In genomic region chr13:103102598-103102997, GRCm38 (mm10) we compare ENCODE assay signal across 9 mouse cellular contexts.
DNase-seq lines count a peak whose midpoint lies in the region; ATAC-seq and TF ChIP-seq lines count a peak whose summit lies in the region.
"Had no signal": no experiment of that assay in that cellular context is flagged by ENCODE, and none has a peak within 500 bp of the region (broad histone marks: within the 10 kb centered on the region; RNA-seq: fewer than 3 reads in every experiment).

No protein-coding gene starts in this region.

- H3K9ac ChIP-seq in embryonic facial prominence, embryonic 11.5 days (replicated peaks; ENCODE audit: low read length): no peak overlapping the region
- H3K9ac ChIP-seq in kidney, postnatal 0 days (ENCODE audit: low read depth, low read length): no peak overlapping the region

- H3K4me3 ChIP-seq in embryonic facial prominence, embryonic 11.5 days (ENCODE audit: low read depth, low read length): no peak overlapping the region
- no peak overlapping the region for H3K4me3 ChIP-seq in embryonic facial prominence, embryonic 10.5 days
- no peak overlapping the region for H3K4me3 ChIP-seq in kidney, postnatal 0 days (replicated peaks; ENCODE audit: low read depth, low read length)

- no peak for DNase-seq in embryonic facial prominence, embryonic 11.5 days (ENCODE audit: low spot score)
- DNase-seq in embryonic facial prominence, embryonic 10.5 days (ENCODE audit: low spot score): no peak
- DNase-seq in kidney, postnatal 0 days (ENCODE audit: low spot score): no peak
- no peak for DNase-seq in kidney, postnatal 4 days
- DNase-seq in fibroblast of lung, adult 2 months (ENCODE audit: low read depth): peak; percentile 47
- DNase-seq in left cerebral cortex, postnatal 36 days (ENCODE audit: low spot score in 2 of 2): peak; percentile 70 to 83
- no peak for DNase-seq in embryo, embryonic 11 days
- DNase-seq in ovary, postnatal 10 days (ENCODE audit: low spot score): no peak
- DNase-seq: cerebellum, adult 8-10 months had no signal

- 73% methylated on average over 6 of the region's 6 CpGs for WGBS in embryonic facial prominence, embryonic 11.5 days
- WGBS in embryonic facial prominence, embryonic 10.5 days: 77% methylated on average over 6 of the region's 6 CpGs
- WGBS in kidney, postnatal 0 days: 59% methylated on average over 6 of the region's 6 CpGs

- H3K27ac ChIP-seq in embryonic facial prominence, embryonic 11.5 days (replicated peaks; ENCODE audit: low read depth, low read length): no peak overlapping the region
- no peak overlapping the region for H3K27ac ChIP-seq in embryonic facial prominence, embryonic 10.5 days (replicated peaks)
- no peak overlapping the region for H3K27ac ChIP-seq in kidney, postnatal 0 days

- intact Hi-C loops in left cerebral cortex, postnatal 36 days (cut with DNase I): loop anchor here (5.0 to 10.0 kb wide), 2 partner anchors 155 to 358 kb away; no protein-coding TSS in a partner anchor

- no peak overlapping the region for H3K4me2 ChIP-seq in embryonic facial prominence, embryonic 11.5 days (ENCODE audit: low read depth, low read length)
- no peak overlapping the region for H3K4me2 ChIP-seq in kidney, postnatal 0 days (ENCODE audit: low read length)

- ATAC-seq in embryonic facial prominence, embryonic 11.5 days (replicated peaks; ENCODE audit: insufficient number of reproducible peaks, low FRiP score, low TSS enrichment, low read depth): peak; percentile 39; the same call in 1 of the 2 replicates
- 0 out of 2 replicates have a peak, but pooled peaks have one; percentile 40 for ATAC-seq in kidney, postnatal 0 days (replicated peaks; ENCODE audit: low FRiP score, low read depth)

- no peaks in the 10 kb centered on the region for H3K9me3 ChIP-seq in embryonic facial prominence, embryonic 11.5 days (replicated peaks; ENCODE audit: control insufficient read depth, low read length)
- no peaks in the 10 kb centered on the region for H3K9me3 ChIP-seq in embryonic facial prominence, embryonic 10.5 days
- no peaks in the 10 kb centered on the region for H3K9me3 ChIP-seq in kidney, postnatal 0 days (replicated peaks; ENCODE audit: low read length)

- no peaks in the 10 kb centered on the region for H3K27me3 ChIP-seq in embryonic facial prominence, embryonic 11.5 days (ENCODE audit: control insufficient read depth, insufficient read depth, low read length)
- peaks cover 8% of the 10 kb centered on the region for H3K27me3 ChIP-seq in embryonic facial prominence, embryonic 10.5 days (replicated peaks; ENCODE audit: low read depth, poor library complexity, severe bottlenecking)
- H3K27me3 ChIP-seq in kidney, postnatal 0 days (ENCODE audit: insufficient read depth, low read length): no peaks in the 10 kb centered on the region

- TF ChIP-seq CTCF in kidney, postnatal 0 days (IDR thresholded peaks at IDR 0.05; ENCODE audit: low read depth): no peak

- H3K4me1 ChIP-seq in embryonic facial prominence, embryonic 11.5 days (ENCODE audit: control insufficient read depth, insufficient read depth, low read length): no peaks in the 10 kb centered on the region
- peaks cover 6% of the 10 kb centered on the region for H3K4me1 ChIP-seq in embryonic facial prominence, embryonic 10.5 days
- no peaks in the 10 kb centered on the region for H3K4me1 ChIP-seq in kidney, postnatal 0 days (replicated peaks; ENCODE audit: insufficient read depth, low read length)

- no peaks in the 10 kb centered on the region for H3K36me3 ChIP-seq in embryonic facial prominence, embryonic 11.5 days (replicated peaks; ENCODE audit: control insufficient read depth, insufficient read depth, low read depth, low read length)
- H3K36me3 ChIP-seq in embryonic facial prominence, embryonic 10.5 days (replicated peaks): no peaks in the 10 kb centered on the region
- no peaks in the 10 kb centered on the region for H3K36me3 ChIP-seq in kidney, postnatal 0 days (ENCODE audit: insufficient read depth, low read length)

Comparison
In these comparisons a context has a peak if more than half of its experiments do, and no peak if none do; other contexts are left out.
1. DNase-seq: peak in fibroblast of lung, adult 2 months (single experiment) and left cerebral cortex, postnatal 36 days (2 of 2); none in embryonic facial prominence, embryonic 11.5 days (single experiment), embryonic facial prominence, embryonic 10.5 days (single experiment), kidney, postnatal 0 days (single experiment), kidney, postnatal 4 days (0 of 2), embryo, embryonic 11 days (single experiment) and ovary, postnatal 10 days (single experiment).